Mouse (Mus musculus) heart, embryonic 15.5 days (tissue): Measurements from ENCODE around the gene Krt33b. TPM values are rescaled to one million over a fixed set of nuclear protein-coding genes. Genes with fewer than 3 reads are reported as not detected.

Experiments used
- ATAC-seq: fragments of 200-750 bp; cut with Nextera tagmentation; replicated peaks from 2 replicates; pipeline ENCODE4 v1.8.0; 2017; ENCODE audit warnings: low read depth, moderate TSS enrichment; ENCODE audit not compliant: insufficient number of reproducible peaks, insufficient read depth, low FRiP score
- H3K27ac ChIP-seq: fragments of 300-500 bp; sonication (generic); 2 replicates; pipeline ENCODE4 v1.5.1; 2015; ENCODE audit warnings: mild to moderate bottlenecking, inconsistent platforms
- H3K27me3 ChIP-seq: fragments of 300-500 bp; sonication (generic); 2 replicates; pipeline ENCODE4 v1.6.1; 2015; ENCODE audit warnings: inconsistent platforms
- H3K36me3 ChIP-seq: fragments of 300-500 bp; sonication (generic); 2 replicates; pipeline ENCODE4 v1.6.1; 2015; ENCODE audit warnings: mild to moderate bottlenecking, inconsistent platforms
- H3K4me1 ChIP-seq: fragments of 300-500 bp; sonication (generic); replicated peaks from 2 replicates; pipeline ENCODE4 v1.6.1; 2015; ENCODE audit warnings: inconsistent platforms
- H3K4me2 ChIP-seq: fragments of 300-500 bp; sonication (generic); 2 replicates; pipeline ENCODE4 v1.6.1; 2015; ENCODE audit warnings: inconsistent platforms, mild to moderate bottlenecking, moderate library complexity
- H3K4me3 ChIP-seq: fragments of 300-500 bp; sonication (generic); 2 replicates; pipeline ENCODE4 v1.5.1; 2015; ENCODE audit warnings: mild to moderate bottlenecking, inconsistent platforms
- H3K9ac ChIP-seq: fragments of 300-500 bp; sonication (generic); 2 replicates; pipeline ENCODE4 v1.6.1; 2015; ENCODE audit warnings: mild to moderate bottlenecking, inconsistent platforms
- H3K9me3 ChIP-seq: fragments of 300-500 bp; sonication (generic); replicated peaks from 2 replicates; pipeline ENCODE4 v1.6.1; 2016; ENCODE audit warnings: inconsistent platforms
- WGBS: fragments of 180-500 bp; shearing (Covaris S2); methylation state at CpG from one replicate; pipeline ENCODE4 v1.1.7; 2015; ENCODE audit warnings: mixed read lengths; 5-methylcytosine and 5-hydroxymethylcytosine counted together
- polyA plus RNA-seq: library from polyadenylated mRNA; unstranded; fragments of >200 nt; fragmentation: Nextera tagmentation; extraction: Ambion mirVana; gene quantifications from 2 replicates; pipeline ENCODE4 v1.2.1, GENCODE M21; 2015

The Krt33b gene
- polyA plus RNA-seq, 1 experiment from 2014 or later, result not detected

GRCm38 (mm10) chr11:100021438-100021837 is 8.2 kb downstream of the Krt33b start:
- no peaks in the 10 kb centered on the region for H3K9me3 ChIP-seq
- no peaks in the 10 kb centered on the region for H3K4me1 ChIP-seq
- no peak overlapping the region for H3K27ac ChIP-seq
- no peak for ATAC-seq
- no peaks in the 10 kb centered on the region for H3K36me3 ChIP-seq
- H3K27me3 ChIP-seq, result no peaks in the 10 kb centered on the region
- no peak overlapping the region for H3K9ac ChIP-seq
- 52% methylated on average over 5 of the region's 5 CpGs for WGBS
- H3K4me3 ChIP-seq, result no peak overlapping the region
- H3K4me2 ChIP-seq, result no peak overlapping the region

DNA sequence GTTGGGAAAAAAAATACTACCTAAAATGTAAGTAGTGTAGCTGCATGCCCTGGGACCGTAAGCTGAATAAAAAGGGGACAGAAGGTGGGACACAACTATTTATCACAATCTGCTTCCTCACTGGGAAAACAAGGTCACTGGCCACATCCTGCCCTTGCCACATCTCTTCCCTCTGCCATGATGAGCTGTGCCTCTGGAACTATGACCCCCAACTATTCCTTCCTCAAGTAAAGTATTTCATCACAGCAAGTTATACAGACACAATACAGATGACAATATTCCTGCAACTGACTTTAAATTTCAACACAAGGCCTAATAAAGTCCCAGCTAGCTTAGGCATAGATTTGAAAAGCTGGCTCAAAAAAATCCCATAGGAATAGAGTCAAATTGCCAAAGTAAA is 10.2 kb downstream of the Krt33b start:
- H3K4me1 ChIP-seq, result no peaks in the 10 kb centered on the region
- no peaks in the 10 kb centered on the region for H3K9me3 ChIP-seq
- no peaks in the 10 kb centered on the region for H3K27me3 ChIP-seq
- no peak overlapping the region for H3K27ac ChIP-seq
- no peak for ATAC-seq
- H3K9ac ChIP-seq, result no peak overlapping the region
- no peak overlapping the region for H3K4me3 ChIP-seq
- 81% methylated on average over 1 of the region's 1 CpGs for WGBS
- H3K4me2 ChIP-seq, result no peak overlapping the region
- H3K36me3 ChIP-seq, result no peaks in the 10 kb centered on the region

- H3K27ac ChIP-seq, result no peak within 1 kb of the TSS
- H3K9ac ChIP-seq, result no peak within 1 kb of the TSS
- no peak within 1 kb of the TSS for H3K4me2 ChIP-seq
- no peak for ATAC-seq
- H3K4me3 ChIP-seq, result no peak within 1 kb of the TSS
- WGBS, result 78% methylated on average over 4 of the region's 4 CpGs
- H3K4me1 ChIP-seq, result no peaks in the 10 kb centered on the region
- H3K9me3 ChIP-seq, result no peaks in the 10 kb centered on the region
- H3K27me3 ChIP-seq, result no peaks in the 10 kb centered on the region
- no peaks in the 10 kb centered on the region for H3K36me3 ChIP-seq
These were observed 13.6 kb downstream of the Krt33b start, which contains the start of gene Krt33a for GRCm38 (mm10) chr11:100016112-100016511. Krt33a (minus strand) TSS chr11:100016212.

DNA sequence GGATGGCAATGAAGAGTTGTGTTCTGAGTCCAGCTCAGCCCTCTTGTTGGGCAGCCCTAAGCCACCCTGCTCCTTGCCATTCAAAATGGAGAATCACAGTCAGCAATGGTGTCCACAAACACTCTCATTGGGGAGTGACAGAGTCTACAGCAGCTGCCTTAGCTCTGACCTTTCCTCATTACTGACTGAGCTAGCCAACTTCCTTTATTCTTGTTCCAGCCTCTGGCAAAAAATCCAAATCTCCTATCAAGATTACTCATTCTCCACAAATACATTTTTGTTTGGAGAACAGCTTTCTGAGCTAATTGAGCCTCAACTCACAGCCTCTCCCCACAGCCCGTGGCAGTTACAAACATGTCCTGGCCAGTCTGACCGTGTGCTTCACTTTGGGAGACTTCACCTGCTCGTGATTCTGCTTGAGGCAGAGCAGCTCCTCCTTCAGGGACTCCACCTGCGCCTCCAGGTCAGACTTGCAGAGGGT is 15.9 kb downstream of the Krt33b start:
- no peak overlapping the region for H3K4me2 ChIP-seq
- H3K4me1 ChIP-seq, result no peaks in the 10 kb centered on the region
- H3K9ac ChIP-seq, result no peak overlapping the region
- H3K4me3 ChIP-seq, result no peak overlapping the region
- no peak for ATAC-seq
- H3K36me3 ChIP-seq, result no peaks in the 10 kb centered on the region
- H3K9me3 ChIP-seq, result no peaks in the 10 kb centered on the region
- H3K27ac ChIP-seq, result no peak overlapping the region
- 68% methylated on average over 4 of the region's 4 CpGs for WGBS
- no peaks in the 10 kb centered on the region; the same call in 1 of the 2 replicates for H3K27me3 ChIP-seq

GRCm38 (mm10) chr11:100010682-100011081 is 19.0 kb downstream of the Krt33b start:
- Histone ChIP-seq H3K9ac (no peak overlapping the region), H3K9me3 (no peaks in the 10 kb centered on the region), H3K27me3 (no peaks in the 10 kb centered on the region; the same call in 1 of the 2 replicates), H3K4me3 (no peak overlapping the region), H3K4me1 (no peaks in the 10 kb centered on the region), H3K4me2 (no peak overlapping the region), H3K36me3 (no peaks in the 10 kb centered on the region), H3K27ac (no peak overlapping the region)
- ATAC-seq, result no peak
- 68% methylated on average over 5 of the region's 5 CpGs for WGBS

DNA sequence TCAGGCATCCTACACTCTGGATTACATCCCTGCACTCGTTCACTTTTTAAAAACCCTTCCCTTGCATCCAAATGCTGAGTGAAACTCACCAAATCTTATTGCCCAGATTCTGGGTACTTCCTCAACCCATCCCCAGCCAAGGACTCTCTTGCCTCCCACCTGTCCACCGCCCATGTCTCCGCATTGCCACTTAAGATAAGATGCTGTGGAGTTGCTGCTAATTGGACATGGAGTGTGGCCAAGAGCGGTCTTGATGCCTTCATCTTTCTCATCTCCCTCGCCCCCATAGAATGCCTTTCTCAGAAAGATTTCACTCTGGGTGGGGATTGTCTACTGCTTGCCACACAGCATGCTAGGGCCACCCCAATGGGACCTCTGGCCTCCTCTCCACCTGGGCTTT is 21.3 kb downstream of the Krt33b start:
- Histone ChIP-seq H3K4me2 (no peak overlapping the region), H3K9ac (no peak overlapping the region), H3K27ac (no peak overlapping the region), H3K36me3 (no peaks in the 10 kb centered on the region), H3K27me3 (no peaks in the 10 kb centered on the region; the same call in 1 of the 2 replicates), H3K4me3 (no peak overlapping the region), H3K9me3 (no peaks in the 10 kb centered on the region), H3K4me1 (no peaks in the 10 kb centered on the region)
- ATAC-seq, result no peak
- 66% methylated on average over 5 of the region's 5 CpGs for WGBS

- Histone ChIP-seq H3K4me3 (no peak overlapping the region), H3K36me3 (no peaks in the 10 kb centered on the region), H3K27ac (no peak overlapping the region), H3K4me1 (no peaks in the 10 kb centered on the region), H3K9ac (no peak overlapping the region), H3K27me3 (no peaks in the 10 kb centered on the region; the same call in 1 of the 2 replicates), H3K4me2 (no peak overlapping the region), H3K9me3 (no peaks in the 10 kb centered on the region)
- no peak for ATAC-seq
- 49% methylated on average over 3 of the region's 3 CpGs for WGBS
These were observed 23.0 kb downstream of the Krt33b start for GRCm38 (mm10) chr11:100006624-100007023.

GRCm38 (mm10) chr11:100005905-100006304 is 23.8 kb downstream of the Krt33b start:
- no peaks in the 10 kb centered on the region for H3K9me3 ChIP-seq
- no peak overlapping the region for H3K4me3 ChIP-seq
- H3K4me2 ChIP-seq, result no peak overlapping the region
- no peaks in the 10 kb centered on the region; the same call in 1 of the 2 replicates for H3K27me3 ChIP-seq
- H3K9ac ChIP-seq, result no peak overlapping the region
- H3K27ac ChIP-seq, result no peak overlapping the region
- no peak for ATAC-seq
- H3K36me3 ChIP-seq, result no peaks in the 10 kb centered on the region
- 80% methylated on average over 8 of the region's 8 CpGs for WGBS
- H3K4me1 ChIP-seq, result no peaks in the 10 kb centered on the region

DNA sequence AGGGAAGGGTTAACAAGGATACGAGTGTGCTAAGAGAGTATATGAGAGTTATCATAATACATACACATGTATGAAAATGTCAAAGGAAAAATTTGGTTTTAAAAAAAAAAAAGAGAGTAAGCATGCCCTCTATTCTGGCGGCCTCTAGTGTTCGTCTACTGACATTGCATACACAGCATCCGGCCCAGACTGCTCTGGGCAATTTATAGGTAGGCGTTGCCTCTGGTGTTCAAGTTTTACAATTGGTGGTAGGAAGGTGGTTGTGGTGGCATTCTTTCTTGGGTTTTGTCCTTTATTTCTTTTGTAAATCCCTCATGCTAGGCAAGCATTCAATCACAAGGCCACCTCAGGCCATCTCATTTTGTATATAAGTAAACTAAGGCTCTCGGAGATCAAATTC is 24.8 kb downstream of the Krt33b start:
- H3K9ac ChIP-seq, result no peak overlapping the region

DNA sequence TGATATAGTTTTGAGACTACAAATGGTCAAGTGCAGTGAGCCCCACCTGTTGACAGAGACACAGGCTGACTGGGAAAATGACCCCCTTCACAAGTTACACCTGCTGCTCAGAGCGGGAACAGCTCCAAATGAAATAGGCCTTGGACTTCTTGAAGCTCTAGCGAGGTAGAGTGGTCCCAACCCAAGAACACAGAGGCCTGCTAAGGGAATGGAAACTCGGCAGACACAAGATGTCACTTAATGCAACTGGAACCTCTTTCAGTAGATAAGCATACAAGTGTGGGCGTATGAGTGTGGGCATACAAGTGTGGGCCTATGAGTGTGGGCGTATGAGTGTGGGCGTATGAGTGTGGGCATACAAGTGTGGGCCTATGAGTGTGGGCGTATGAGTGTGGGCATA is 30.6 kb downstream of the Krt33b start:
- H3K4me3 ChIP-seq, result no peak overlapping the region
- no peak for ATAC-seq
- no peak overlapping the region for H3K27ac ChIP-seq
- no peaks in the 10 kb centered on the region for H3K4me1 ChIP-seq
- WGBS, result 80% methylated on average over 7 of the region's 7 CpGs
- H3K36me3 ChIP-seq, result no peaks in the 10 kb centered on the region
- H3K9me3 ChIP-seq, result no peaks in the 10 kb centered on the region
- no peak overlapping the region for H3K9ac ChIP-seq
- H3K27me3 ChIP-seq, result peaks cover 20% of the 10 kb centered on the region
- no peak overlapping the region for H3K4me2 ChIP-seq

More for the DNA sequence above, 24.8 kb downstream of the Krt33b start:
- Histone ChIP-seq H3K4me3 (no peak overlapping the region), H3K9me3 (no peaks in the 10 kb centered on the region), H3K4me2 (no peak overlapping the region), H3K27me3 (no peaks in the 10 kb centered on the region), H3K27ac (no peak overlapping the region), H3K4me1 (no peaks in the 10 kb centered on the region), H3K36me3 (no peaks in the 10 kb centered on the region)
- ATAC-seq, result no peak
- 22% methylated on average over 6 of the region's 6 CpGs for WGBS

- H3K4me2 ChIP-seq, result no peak overlapping the region
- H3K4me1 ChIP-seq, result no peaks in the 10 kb centered on the region
- H3K27ac ChIP-seq, result no peak overlapping the region
- ATAC-seq, result no peak
- H3K9me3 ChIP-seq, result no peaks in the 10 kb centered on the region
- 61% methylated on average over 4 of the region's 4 CpGs for WGBS
- no peak overlapping the region for H3K4me3 ChIP-seq
- no peaks in the 10 kb centered on the region for H3K36me3 ChIP-seq
- peaks cover 40% of the 10 kb centered on the region for H3K27me3 ChIP-seq
- no peak overlapping the region for H3K9ac ChIP-seq
These were observed 35.3 kb downstream of the Krt33b start for GRCm38 (mm10) chr11:99994384-99994661.

- Histone ChIP-seq H3K36me3 (no peaks in the 10 kb centered on the region), H3K9ac (no peak within 1 kb of the TSS), H3K4me3 (no peak within 1 kb of the TSS), H3K27ac (no peak within 1 kb of the TSS), H3K27me3 (peaks cover 40% of the 10 kb centered on the region), H3K9me3 (no peaks in the 10 kb centered on the region), H3K4me1 (no peaks in the 10 kb centered on the region), H3K4me2 (0 out of 2 replicates have a peak within 1 kb of the TSS, but pooled peaks have one; percentile 6)
- ATAC-seq, result no peak
- 20% methylated on average over 26 of the region's 26 CpGs for WGBS
These were observed 35.9 kb downstream of the Krt33b start, which contains the start of gene Krtap17-1 for GRCm38 (mm10) chr11:99993620-99994383. Krtap17-1 (minus strand) TSS chr11:99993994.
